Mouse (Mus musculus) 3134 (cell line): ENCODE results near the gene Smg9.

Experiments
- DNase-seq: peaks from one replicate; pipeline ENCODE4 v3.0.0-alpha.2; 2011; ENCODE audit warnings: low spot score; ENCODE audit not compliant: insufficient read length; ENCODE audit errors: extremely low read depth

The Smg9 gene

GRCm38 (mm10) chr7:24406528-24407344, 7.3 kb downstream of the Smg9 start:
- DNase-seq, result no peak

- no peak for DNase-seq
Measured at GRCm38 (mm10) chr7:24408186-24408585, 8.8 kb downstream of the Smg9 start.

- DNase-seq, result no peak
Measured at GRCm38 (mm10) chr7:24410123-24410522, 10.7 kb downstream of the Smg9 start.

- no peak for DNase-seq
Measured at GRCm38 (mm10) chr7:24410831-24411230, 11.4 kb downstream of the Smg9 start.

- DNase-seq, result no peak
Measured at GRCm38 (mm10) chr7:24413630-24414029, 14.2 kb downstream of the Smg9 start.

GRCm38 (mm10) chr7:24415261-24415660, 15.8 kb downstream of the Smg9 start:
- DNase-seq, result no peak

- DNase-seq, result no peak
Measured at GRCm38 (mm10) chr7:24419579-24419978, 20.2 kb downstream of the Smg9 start.

GRCm38 (mm10) chr7:24421648-24422047, 22.2 kb downstream of the Smg9 start:
- DNase-seq, result no peak

GRCm38 (mm10) chr7:24422251-24422650, 22.8 kb downstream of the Smg9 start:
- no peak for DNase-seq

- DNase-seq, result no peak
Measured at GRCm38 (mm10) chr7:24423107-24423763, 23.8 kb downstream of the Smg9 start.

GRCm38 (mm10) chr7:24423956-24424732, 24.7 kb downstream of the Smg9 start:
- DNase-seq, result peak; percentile 75

- DNase-seq, result no peak
Measured at GRCm38 (mm10) chr7:24425919-24426318, 26.5 kb downstream of the Smg9 start.

- no peak for DNase-seq
Measured at GRCm38 (mm10) chr7:24427168-24427567, 27.7 kb downstream of the Smg9 start.

GRCm38 (mm10) chr7:24428725-24429124, 29.3 kb downstream of the Smg9 start:
- DNase-seq, result no peak

- DNase-seq, result peak; percentile 76
Measured at GRCm38 (mm10) chr7:24429413-24430112, 30.1 kb downstream of the Smg9 start.

GRCm38 (mm10) chr7:24430551-24431345, 31.3 kb downstream of the Smg9 start:
- DNase-seq, result no peak

- DNase-seq, result no peak
Measured at GRCm38 (mm10) chr7:24431713-24432112, 32.3 kb downstream of the Smg9 start.

GRCm38 (mm10) chr7:24435305-24435704, 35.9 kb downstream of the Smg9 start:
- no peak for DNase-seq

- no peak for DNase-seq
Measured at GRCm38 (mm10) chr7:24437981-24438380, 38.6 kb downstream of the Smg9 start.

- DNase-seq, result peak; percentile 62
Measured at GRCm38 (mm10) chr7:24439191-24439590, 39.8 kb downstream of the Smg9 start.
